Mouse (Mus musculus) kidney, adult 2 months (tissue): ENCODE results near the gene Bbx.

Source experiments
- CTCF ChIP-seq: fragments of 200-500 bp; conservative IDR thresholded peaks from 2 replicates; pipeline ENCODE4 v1.5.1; 2011; ENCODE audit warnings: low read depth, mild to moderate bottlenecking, control low read depth, low read length, moderate library complexity, mixed read lengths; ENCODE audit not compliant: insufficient read depth, insufficient read length
- POLR2A ChIP-seq: fragments of 200-500 bp; IDR thresholded peaks from one replicate; pipeline ENCODE4 v1.6.1; 2011; ENCODE audit warnings: low read depth, low read length, control low read depth

DNA sequence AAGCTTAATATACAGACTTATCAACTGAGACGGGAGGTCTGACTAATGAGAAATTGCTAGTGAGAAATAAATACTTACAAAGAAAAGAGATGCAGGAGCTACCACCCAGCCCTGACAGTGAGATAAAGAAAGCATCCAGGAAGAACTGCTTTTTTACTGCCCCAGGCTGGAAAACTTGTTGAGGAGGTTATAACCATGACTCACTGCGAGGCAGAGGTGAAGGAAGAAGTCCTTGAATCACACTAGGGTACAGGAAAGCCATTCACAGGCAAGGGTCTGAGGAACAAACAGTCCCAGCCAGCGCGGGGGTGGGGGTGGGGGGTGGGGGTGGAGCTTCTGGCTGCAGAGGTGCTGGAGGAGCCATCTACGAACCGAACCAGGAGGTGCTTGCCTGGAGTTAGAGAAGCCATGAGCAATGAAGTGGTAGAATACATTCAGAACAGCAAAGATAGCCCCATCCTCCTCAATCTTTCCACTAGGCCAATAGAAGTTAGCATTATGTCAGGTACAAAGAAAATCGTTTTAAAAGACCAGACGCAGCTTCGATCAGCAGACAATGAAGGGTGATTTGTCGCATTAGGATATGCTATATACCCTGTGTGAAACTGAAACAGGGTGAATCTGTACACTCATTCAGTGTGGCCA lies 30.2 kb upstream of the Bbx start:
- TF ChIP-seq CTCF (no peak), POLR2A (no peak)
